Mouse (Mus musculus) kidney, embryonic 14.5 days (tissue): ENCODE measurements around the gene Uba3. TPM values are rescaled to one million over a fixed set of nuclear protein-coding genes. Genes with fewer than 3 reads are reported as not detected.

Experiments
- ATAC-seq: fragments of 200-750 bp; cut with Nextera tagmentation; 2 replicates; pipeline ENCODE4 v1.8.0; 2017; ENCODE audit warnings: moderate number of reproducible peaks, mild to moderate bottlenecking, moderate TSS enrichment, moderate library complexity; ENCODE audit not compliant: low FRiP score, low TSS enrichment
- H3K27ac ChIP-seq: fragments of 300-500 bp; sonication (generic); 2 replicates; pipeline ENCODE4 v1.5.1; 2014; ENCODE audit warnings: low read depth, mild to moderate bottlenecking, low read length, moderate library complexity, mixed read lengths
- H3K27me3 ChIP-seq: fragments of 300-500 bp; sonication (generic); 2 replicates; pipeline ENCODE4 v1.6.1; 2014; ENCODE audit warnings: mild to moderate bottlenecking, low read length; ENCODE audit not compliant: control insufficient read depth, insufficient read depth
- H3K36me3 ChIP-seq: fragments of 300-500 bp; sonication (generic); 2 replicates; pipeline ENCODE4 v1.6.1; 2014; ENCODE audit warnings: low read length, mixed read lengths; ENCODE audit not compliant: control insufficient read depth, insufficient read depth
- H3K4me1 ChIP-seq: fragments of 300-500 bp; sonication (generic); 2 replicates; pipeline ENCODE4 v1.6.1; 2014; ENCODE audit warnings: low read length, mixed read lengths; ENCODE audit not compliant: control insufficient read depth, insufficient read depth
- H3K4me2 ChIP-seq: fragments of 300-500 bp; sonication (generic); replicated peaks from 2 replicates; pipeline ENCODE4 v1.6.1; 2014; ENCODE audit warnings: low read depth, mild to moderate bottlenecking, low read length
- H3K4me3 ChIP-seq: fragments of 300-500 bp; sonication (generic); 2 replicates; pipeline ENCODE4 v1.5.1; 2014; ENCODE audit warnings: mild to moderate bottlenecking, low read length
- H3K9ac ChIP-seq: fragments of 300-500 bp; sonication (generic); 2 replicates; pipeline ENCODE4 v1.6.1; 2014; ENCODE audit warnings: low read depth, mild to moderate bottlenecking, low read length, moderate library complexity
- H3K9me3 ChIP-seq: fragments of 300-500 bp; sonication (generic); 2 replicates; pipeline ENCODE4 v1.6.1; 2016; ENCODE audit warnings: low read length; ENCODE audit not compliant: control insufficient read depth
- WGBS: fragments of 180-500 bp; shearing (Covaris S2); extraction: QIAGEN DNeasy Blood & Tissue Kit; methylation state at CpG from one replicate; pipeline ENCODE4 v1.1.7; 2014; 5-methylcytosine and 5-hydroxymethylcytosine counted together
- polyA plus RNA-seq: library from polyadenylated mRNA; unstranded; fragments of >200 nt; fragmentation: Nextera tagmentation; extraction: Ambion mirVana; gene quantifications from 2 replicates; pipeline ENCODE4 v1.2.1, GENCODE M21; 2014

The Uba3 gene
- polyA plus RNA-seq, 1 experiment from 2014 or later: 86.5 TPM

DNA sequence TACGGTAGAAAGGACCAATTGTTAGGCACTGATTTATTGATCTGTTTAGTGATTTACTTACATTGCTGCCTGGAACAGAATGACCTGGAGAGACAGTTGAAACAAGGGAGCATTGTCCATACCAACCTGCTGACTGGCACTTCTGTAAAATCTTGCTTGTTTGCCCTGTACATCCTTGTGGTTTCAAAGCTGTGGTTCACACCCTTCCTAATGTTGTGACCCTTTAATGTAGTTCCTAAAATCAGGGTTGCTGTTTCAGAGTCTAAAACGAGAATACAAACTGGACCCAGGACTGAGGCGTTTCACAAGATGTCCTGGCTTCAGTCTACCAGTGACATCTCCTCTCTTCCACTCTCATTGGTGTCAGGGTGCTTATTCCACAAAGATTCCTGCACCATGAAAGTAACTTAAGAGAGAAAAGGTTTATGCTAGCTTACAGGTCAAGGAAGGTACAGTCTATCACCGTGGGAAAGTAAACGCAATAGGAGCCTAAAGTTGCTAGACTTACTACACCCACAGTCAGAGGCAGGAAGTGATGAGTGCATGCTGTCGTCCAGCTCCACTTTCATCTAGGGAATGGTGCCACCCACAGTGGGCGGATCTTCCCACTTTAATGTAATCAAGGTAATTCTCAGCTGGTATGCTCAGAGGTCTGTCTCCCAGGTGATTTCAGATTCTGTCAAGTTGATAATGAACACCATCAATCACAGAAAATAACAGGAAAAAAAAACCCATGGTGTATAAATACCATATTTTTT lies 29.6 kb upstream of the Uba3 start:
- Histone ChIP-seq H3K27ac (no peak overlapping the region), H3K27me3 (no peaks in the 10 kb centered on the region), H3K4me1 (no peaks in the 10 kb centered on the region), H3K4me2 (no peak overlapping the region), H3K4me3 (no peak overlapping the region), H3K36me3 (peaks cover 7% of the 10 kb centered on the region; the same call in 1 of the 2 replicates), H3K9me3 (no peaks in the 10 kb centered on the region), H3K9ac (no peak overlapping the region)
- 80% methylated on average over 7 of the region's 7 CpGs for WGBS
- ATAC-seq: no peak

GRCm38 (mm10) chr6:97227067-97227847 lies 21.8 kb upstream of the Uba3 start:
- ATAC-seq: no peak
- WGBS: 92% methylated on average over 9 of the region's 9 CpGs
- Histone ChIP-seq H3K4me3 (no peak overlapping the region), H3K27me3 (no peaks in the 10 kb centered on the region), H3K4me2 (no peak overlapping the region), H3K36me3 (no peaks in the 10 kb centered on the region; the same call in 1 of the 2 replicates), H3K9me3 (no peaks in the 10 kb centered on the region), H3K4me1 (no peaks in the 10 kb centered on the region), H3K9ac (no peak overlapping the region), H3K27ac (no peak overlapping the region)

DNA sequence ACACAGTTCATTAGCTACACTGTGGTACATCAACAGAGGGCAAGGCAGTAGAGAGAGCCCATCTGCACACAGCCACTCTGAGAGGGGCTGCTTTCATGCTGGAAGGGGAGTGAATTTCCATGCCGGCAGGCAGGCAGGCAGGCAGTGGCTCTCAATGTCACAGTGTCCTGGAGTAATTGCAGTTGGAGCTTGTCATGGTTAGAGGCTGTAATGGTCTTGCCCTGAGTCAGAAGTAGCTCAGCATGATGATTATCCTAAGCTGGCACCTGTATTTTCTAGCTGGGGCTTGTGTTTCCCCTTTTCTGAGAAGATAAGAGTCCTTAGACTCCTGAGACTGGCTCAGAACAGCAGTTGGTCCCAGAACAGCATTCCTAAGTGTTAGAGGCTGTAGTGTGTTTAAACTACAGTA lies 20.6 kb upstream of the Uba3 start:
- Histone ChIP-seq H3K4me3 (no peak overlapping the region), H3K9ac (no peak overlapping the region), H3K27me3 (no peaks in the 10 kb centered on the region), H3K9me3 (no peaks in the 10 kb centered on the region), H3K36me3 (no peaks in the 10 kb centered on the region; the same call in 1 of the 2 replicates), H3K4me2 (no peak overlapping the region), H3K4me1 (no peaks in the 10 kb centered on the region), H3K27ac (no peak overlapping the region)
- ATAC-seq: no peak
- 71% methylated on average over 1 of the region's 1 CpGs for WGBS

DNA sequence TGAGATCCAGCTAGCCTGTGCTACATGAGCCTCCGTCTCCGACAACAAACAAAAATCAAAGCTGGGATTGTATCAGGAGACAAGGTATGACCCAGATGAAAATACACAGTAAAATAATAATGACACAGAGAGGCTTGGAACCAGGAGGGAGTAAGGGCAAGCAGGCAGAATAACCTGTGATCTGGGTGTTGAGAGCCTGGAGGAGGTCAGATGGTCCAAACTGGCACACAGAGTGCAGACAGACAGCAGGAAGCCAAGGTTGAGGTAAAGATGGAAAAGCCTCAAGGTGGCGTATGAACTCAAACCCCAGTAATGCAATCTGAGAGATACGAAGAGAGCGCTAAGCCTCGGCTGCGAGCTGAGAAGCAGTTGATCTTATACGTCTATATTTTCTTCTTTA lies 19.1 kb upstream of the Uba3 start:
- Histone ChIP-seq H3K36me3 (no peaks in the 10 kb centered on the region; the same call in 1 of the 2 replicates), H3K9me3 (no peaks in the 10 kb centered on the region), H3K4me2 (no peak overlapping the region), H3K27ac (no peak overlapping the region), H3K4me3 (no peak overlapping the region), H3K9ac (no peak overlapping the region), H3K27me3 (no peaks in the 10 kb centered on the region), H3K4me1 (no peaks in the 10 kb centered on the region)
- WGBS: 91% methylated on average over 8 of the region's 8 CpGs
- ATAC-seq: no peak

- Histone ChIP-seq H3K27me3 (no peaks in the 10 kb centered on the region), H3K9me3 (no peaks in the 10 kb centered on the region), H3K27ac (no peak overlapping the region), H3K9ac (no peak overlapping the region), H3K4me3 (no peak overlapping the region), H3K4me2 (no peak overlapping the region), H3K4me1 (no peaks in the 10 kb centered on the region), H3K36me3 (no peaks in the 10 kb centered on the region)
- WGBS: 86% methylated on average over 4 of the region's 4 CpGs
- no peak for ATAC-seq
Measured at GRCm38 (mm10) chr6:97223566-97223965, 18.1 kb upstream of the Uba3 start.

DNA sequence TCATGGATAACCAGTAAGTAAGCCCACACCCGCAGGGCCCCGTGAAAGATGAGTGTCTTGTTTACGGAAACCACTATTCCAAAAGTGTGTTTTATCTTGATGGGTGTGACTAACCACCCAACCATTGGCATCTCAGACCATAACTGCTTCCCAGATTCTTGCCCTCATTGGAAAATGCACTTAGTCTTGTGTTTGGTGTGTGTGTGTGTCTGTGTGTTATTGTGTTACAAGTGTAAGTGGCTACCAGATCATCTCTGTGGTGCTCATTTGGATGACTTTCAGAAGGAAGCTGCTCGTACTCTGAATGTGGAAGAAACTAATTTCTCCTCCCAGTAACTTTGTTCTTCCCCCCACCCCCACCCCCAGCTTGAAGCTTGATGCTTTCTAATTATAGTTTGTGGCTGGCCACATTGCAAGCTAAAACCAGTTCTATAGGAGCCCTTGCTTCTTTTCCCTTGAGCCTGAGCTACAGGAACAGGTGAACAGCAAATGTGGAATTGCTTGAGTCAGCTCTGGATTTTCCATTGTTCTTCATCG lies 17.6 kb upstream of the Uba3 start:
- no peaks in the 10 kb centered on the region for H3K36me3 ChIP-seq
- WGBS: 66% methylated on average over 5 of the region's 5 CpGs
- H3K9ac ChIP-seq: no peak overlapping the region
- H3K9me3 ChIP-seq: no peaks in the 10 kb centered on the region
- no peak for ATAC-seq
- no peaks in the 10 kb centered on the region for H3K4me1 ChIP-seq
- H3K4me2 ChIP-seq: no peak overlapping the region
- H3K27me3 ChIP-seq: no peaks in the 10 kb centered on the region
- H3K4me3 ChIP-seq: no peak overlapping the region
- no peak overlapping the region for H3K27ac ChIP-seq

- Histone ChIP-seq H3K27ac (no peak overlapping the region), H3K9ac (no peak overlapping the region), H3K27me3 (no peaks in the 10 kb centered on the region), H3K4me2 (no peak overlapping the region), H3K4me1 (no peaks in the 10 kb centered on the region), H3K9me3 (no peaks in the 10 kb centered on the region), H3K4me3 (no peak overlapping the region), H3K36me3 (no peaks in the 10 kb centered on the region)
- WGBS: 44% methylated on average over 6 of the region's 6 CpGs
- 0 out of 2 replicates have a peak, but pooled peaks have one; percentile 32 for ATAC-seq
Measured at GRCm38 (mm10) chr6:97222321-97222720, 16.9 kb upstream of the Uba3 start.

GRCm38 (mm10) chr6:97221205-97222025 lies 16.0 kb upstream of the Uba3 start:
- ATAC-seq: no peak
- no peak overlapping the region for H3K27ac ChIP-seq

More at GRCm38 (mm10) chr6:97221205-97222025, 16.0 kb upstream of the Uba3 start:
- Histone ChIP-seq H3K27me3 (no peaks in the 10 kb centered on the region), H3K4me3 (no peak overlapping the region), H3K4me1 (no peaks in the 10 kb centered on the region), H3K36me3 (no peaks in the 10 kb centered on the region), H3K9me3 (no peaks in the 10 kb centered on the region), H3K9ac (no peak overlapping the region), H3K4me2 (no peak overlapping the region)
- 71% methylated on average over 15 of the region's 15 CpGs for WGBS
